31 mouse cellular contexts compared by ENCODE assay signal in genomic region chr1:35332340-35332684, GRCm38 (mm10).
DNase-seq lines count a peak whose midpoint lies in the region; ATAC-seq and TF ChIP-seq lines count a peak whose summit lies in the region.
"Had no signal": no experiment of that assay in that cellular context is flagged by ENCODE, and none has a peak within 500 bp of the region (broad histone marks: within the 10 kb centered on the region; RNA-seq: fewer than 3 reads in every experiment).

No protein-coding gene starts in this region.

- ATAC-seq in forebrain, embryonic 15.5 days (replicated peaks): no peak
- no peak for ATAC-seq in forebrain, embryonic 16.5 days
- 0 out of 2 replicates have a peak, but pooled peaks have one; percentile 24 for ATAC-seq in kidney, embryonic 14.5 days (ENCODE audit: low FRiP score, low TSS enrichment)
- ATAC-seq in kidney, postnatal 0 days (replicated peaks; ENCODE audit: low FRiP score, low read depth): no peak
- ATAC-seq: Patski had no signal

- H3K27me3 ChIP-seq in forebrain, embryonic 15.5 days: no peaks in the 10 kb centered on the region
- H3K27me3 ChIP-seq in forebrain, embryonic 16.5 days (replicated peaks; ENCODE audit: control insufficient read depth, insufficient read depth, low read length): no peaks in the 10 kb centered on the region
- H3K27me3 ChIP-seq in kidney, embryonic 14.5 days (ENCODE audit: control insufficient read depth, insufficient read depth, low read length): no peaks in the 10 kb centered on the region
- H3K27me3 ChIP-seq in kidney, postnatal 0 days (ENCODE audit: insufficient read depth, low read length): no peaks in the 10 kb centered on the region
- H3K27me3 ChIP-seq: CH12.LX; embryonic facial prominence, embryonic 13.5 days; forebrain, embryonic 12.5 days; heart, embryonic 13.5 days; hindbrain, embryonic 12.5 days; hindbrain, embryonic 15.5 days; Patski had no signal

- no peak overlapping the region for H3K4me2 ChIP-seq in forebrain, embryonic 15.5 days (replicated peaks)
- no peak overlapping the region for H3K4me2 ChIP-seq in forebrain, embryonic 16.5 days (ENCODE audit: low read length)
- H3K4me2 ChIP-seq in kidney, embryonic 14.5 days (replicated peaks; ENCODE audit: low read depth, low read length): no peak overlapping the region
- H3K4me2 ChIP-seq in kidney, postnatal 0 days (ENCODE audit: low read length): no peak overlapping the region
- H3K4me2 ChIP-seq: embryonic facial prominence, embryonic 13.5 days; forebrain, embryonic 12.5 days; heart, embryonic 13.5 days; hindbrain, embryonic 12.5 days; hindbrain, embryonic 15.5 days had no signal

- H3K9me3 ChIP-seq in forebrain, embryonic 15.5 days: no peaks in the 10 kb centered on the region
- no peaks in the 10 kb centered on the region for H3K9me3 ChIP-seq in forebrain, embryonic 16.5 days (ENCODE audit: control insufficient read depth, low read length)
- no peaks in the 10 kb centered on the region for H3K9me3 ChIP-seq in kidney, embryonic 14.5 days (ENCODE audit: control insufficient read depth, low read length)
- no peaks in the 10 kb centered on the region for H3K9me3 ChIP-seq in kidney, postnatal 0 days (replicated peaks; ENCODE audit: low read length)
- H3K9me3 ChIP-seq: embryonic facial prominence, embryonic 10.5 days; embryonic facial prominence, embryonic 13.5 days; forebrain, embryonic 12.5 days; G1E; heart, embryonic 10.5 days; heart, embryonic 13.5 days; hindbrain, embryonic 12.5 days; hindbrain, embryonic 15.5 days had no signal

- no peak for DNase-seq in kidney, postnatal 36 days
- no peak for DNase-seq in kidney, postnatal 0 days (ENCODE audit: low spot score)
- no peak for DNase-seq in kidney, adult 8-10 months
- DNase-seq in embryo, embryonic 10.5 days (ENCODE audit: low spot score): no peak
- no peak for DNase-seq in left cerebral cortex, postnatal 14 days (ENCODE audit: low spot score in 2 of 2)
- DNase-seq: adrenal gland, postnatal 10 days; adrenal gland, postnatal 36 days; B cell, adult 2 months; cerebellum, adult 18-20 months; cerebellum, adult 9-10 months; cerebellum, postnatal 14 days; embryo, embryonic 11 days; gastrocnemius, postnatal 10 days; gastrocnemius, postnatal 36 days; heart, adult 2 months; heart, postnatal 14 days; heart, postnatal 4 days had no signal

- WGBS in forebrain, embryonic 15.5 days: 92% methylated on average over 2 of the region's 2 CpGs
- 90% methylated on average over 2 of the region's 2 CpGs for WGBS in forebrain, embryonic 16.5 days
- 61% methylated on average over 2 of the region's 2 CpGs for WGBS in kidney, embryonic 14.5 days
- WGBS in kidney, postnatal 0 days: 53% methylated on average over 2 of the region's 2 CpGs

- intact Hi-C loops in left cerebral cortex, postnatal 14 days (cut with DNase I): no loop called here

- no peaks in the 10 kb centered on the region for H3K4me1 ChIP-seq in forebrain, embryonic 15.5 days
- H3K4me1 ChIP-seq in forebrain, embryonic 16.5 days (replicated peaks; ENCODE audit: control insufficient read depth, insufficient read depth, low read length): no peaks in the 10 kb centered on the region
- H3K4me1 ChIP-seq in kidney, embryonic 14.5 days (ENCODE audit: control insufficient read depth, insufficient read depth, low read length): no peaks in the 10 kb centered on the region
- no peaks in the 10 kb centered on the region for H3K4me1 ChIP-seq in kidney, postnatal 0 days (replicated peaks; ENCODE audit: insufficient read depth, low read length)
- H3K4me1 ChIP-seq: embryonic facial prominence, embryonic 10.5 days; embryonic facial prominence, embryonic 13.5 days; forebrain, embryonic 12.5 days; heart, embryonic 10.5 days; heart, embryonic 13.5 days; hindbrain, embryonic 12.5 days; hindbrain, embryonic 15.5 days had no signal

- no peak overlapping the region for H3K4me3 ChIP-seq in forebrain, embryonic 15.5 days
- no peak overlapping the region for H3K4me3 ChIP-seq in forebrain, embryonic 16.5 days (replicated peaks; ENCODE audit: low read length)
- H3K4me3 ChIP-seq in kidney, embryonic 14.5 days (ENCODE audit: low read length): no peak overlapping the region
- H3K4me3 ChIP-seq in kidney, postnatal 0 days (replicated peaks; ENCODE audit: low read depth, low read length): no peak overlapping the region
- H3K4me3 ChIP-seq: embryonic facial prominence, embryonic 10.5 days; embryonic facial prominence, embryonic 13.5 days; erythroblast, embryonic 14.5 days; forebrain, embryonic 12.5 days; heart, adult 2 months; heart, embryonic 10.5 days; heart, embryonic 13.5 days; hindbrain, embryonic 12.5 days; hindbrain, embryonic 15.5 days had no signal

- H3K9ac ChIP-seq in forebrain, embryonic 15.5 days (replicated peaks): no peak overlapping the region
- no peak overlapping the region for H3K9ac ChIP-seq in forebrain, embryonic 16.5 days (replicated peaks; ENCODE audit: low read depth, low read length)
- H3K9ac ChIP-seq in kidney, embryonic 14.5 days (ENCODE audit: low read depth, low read length): no peak overlapping the region
- H3K9ac ChIP-seq in kidney, postnatal 0 days (ENCODE audit: low read depth, low read length): no peak overlapping the region
- H3K9ac ChIP-seq: embryonic facial prominence, embryonic 13.5 days; forebrain, embryonic 12.5 days; heart, embryonic 13.5 days; hindbrain, embryonic 12.5 days; hindbrain, embryonic 15.5 days had no signal

- no peaks in the 10 kb centered on the region for H3K36me3 ChIP-seq in forebrain, embryonic 15.5 days
- H3K36me3 ChIP-seq in forebrain, embryonic 16.5 days (ENCODE audit: control insufficient read depth, insufficient read depth): no peaks in the 10 kb centered on the region
- no peaks in the 10 kb centered on the region for H3K36me3 ChIP-seq in kidney, embryonic 14.5 days (ENCODE audit: control insufficient read depth, insufficient read depth, low read length)
- no peaks in the 10 kb centered on the region for H3K36me3 ChIP-seq in kidney, postnatal 0 days (ENCODE audit: insufficient read depth, low read length)
- H3K36me3 ChIP-seq: embryonic facial prominence, embryonic 10.5 days; embryonic facial prominence, embryonic 13.5 days; forebrain, embryonic 12.5 days; G1E; heart, embryonic 10.5 days; heart, embryonic 13.5 days; hindbrain, embryonic 12.5 days; hindbrain, embryonic 15.5 days had no signal

- H3K27ac ChIP-seq in forebrain, embryonic 15.5 days (replicated peaks): 0 out of 2 replicates have a peak overlapping the region, but pooled peaks have one; percentile 9
- H3K27ac ChIP-seq in forebrain, embryonic 16.5 days (ENCODE audit: low read length): no peak overlapping the region
- H3K27ac ChIP-seq in kidney, embryonic 14.5 days (ENCODE audit: low read depth, low read length): no peak overlapping the region
- H3K27ac ChIP-seq in kidney, postnatal 0 days: peak overlapping the region; percentile 58
- H3K27ac ChIP-seq: embryonic facial prominence, embryonic 10.5 days; embryonic facial prominence, embryonic 13.5 days; forebrain, embryonic 12.5 days; heart, adult 2 months; heart, embryonic 10.5 days; heart, embryonic 13.5 days; hindbrain, embryonic 12.5 days; hindbrain, embryonic 15.5 days had no signal

- TF ChIP-seq CTCF in kidney, postnatal 0 days (IDR thresholded peaks at IDR 0.05; ENCODE audit: low read depth): no peak

Comparison
In these comparisons a context has a peak if more than half of its experiments do, and no peak if none do; other contexts are left out.
1. H3K27ac ChIP-seq: peak in forebrain, embryonic 15.5 days (single experiment) and kidney, postnatal 0 days (single experiment); none in forebrain, embryonic 16.5 days (single experiment) and kidney, embryonic 14.5 days (single experiment).